Mouse (Mus musculus) urinary bladder, adult 18-20 months (tissue): Measurements from ENCODE around the gene 2610002M06Rik.

Experiments used
- DNase-seq, 2 experiments: peaks; one replicate each; pipeline ENCODE4 v3.0.0; 2022; ENCODE audit warnings: low spot score in 2 of 2, mixed read lengths in 2 of 2

The 2610002M06Rik gene

GRCm38 (mm10) chrX:107816218-107816554, at the start of gene 2610002M06Rik:
2610002M06Rik (minus strand) TSS chrX:107816334.
- peak; percentile 68 to 78 for DNase-seq

DNA sequence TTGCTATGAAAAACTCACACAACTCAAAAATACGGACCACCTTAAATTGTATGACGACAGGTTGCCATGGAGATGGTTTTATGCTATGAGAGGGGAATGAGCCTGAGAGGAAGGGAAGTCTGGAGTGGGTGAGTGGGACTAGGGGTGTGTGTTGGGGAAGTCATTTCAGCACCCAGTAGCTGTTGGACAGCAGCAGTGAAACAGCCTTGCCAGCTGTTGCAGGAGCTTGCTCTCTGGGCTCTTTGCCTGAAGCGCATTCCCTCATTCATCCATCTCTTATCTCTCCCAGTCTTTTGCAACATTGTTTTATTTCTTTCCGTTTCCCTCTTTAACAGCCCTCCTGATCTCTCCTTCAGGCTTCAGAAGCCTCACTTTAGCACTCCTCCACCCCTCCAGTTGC, 42.0 kb upstream of the 2610002M06Rik start:
- no peak for DNase-seq

GRCm38 (mm10) chrX:107816726-107817125, 592 bp upstream of the 2610002M06Rik start:
- no peak for DNase-seq

GRCm38 (mm10) chrX:107815502-107816217, 474 bp downstream of the 2610002M06Rik start:
- peak; percentile 6 for DNase-seq

DNA sequence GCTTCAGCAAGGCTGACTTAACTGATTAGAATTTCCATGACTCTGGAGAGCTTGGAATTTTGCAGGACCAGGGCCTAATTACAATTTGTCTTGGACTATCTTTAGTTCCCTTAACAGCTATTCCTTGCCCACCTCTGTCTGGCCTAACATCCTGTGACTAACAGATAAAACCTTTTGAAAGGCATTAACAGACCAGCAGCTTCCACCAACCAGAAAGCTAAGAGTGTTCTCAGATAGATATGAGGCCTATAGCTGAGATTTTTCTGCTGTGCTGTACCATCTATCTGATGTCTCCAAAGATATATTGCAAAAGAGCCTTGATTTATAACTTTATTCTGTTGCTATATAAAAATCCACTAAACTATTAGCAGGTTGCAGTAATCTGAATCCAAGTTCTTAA, 4.0 kb downstream of the 2610002M06Rik start:
- no peak for DNase-seq

GRCm38 (mm10) chrX:107796919-107797318, 19.2 kb downstream of the 2610002M06Rik start:
- DNase-seq = no peak

DNA sequence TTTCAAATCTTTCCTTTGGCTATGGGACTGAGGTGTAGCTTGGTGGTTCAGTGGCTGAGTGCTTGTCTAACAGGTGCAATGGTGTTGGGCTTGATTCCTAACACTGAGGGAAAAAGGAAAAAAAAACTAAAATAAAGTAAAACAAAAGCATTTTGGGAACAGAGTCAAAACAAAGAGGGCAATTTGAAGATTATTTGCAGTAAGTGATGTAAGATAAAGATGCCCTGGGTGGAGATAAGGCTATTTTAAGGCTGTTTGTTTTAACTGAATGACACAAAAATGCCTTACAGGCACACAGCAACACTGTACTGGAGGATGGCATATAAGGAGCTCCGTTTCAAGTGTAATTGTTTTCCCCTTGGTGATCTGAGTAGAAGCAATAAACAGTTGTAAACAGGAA, 20.3 kb downstream of the 2610002M06Rik start:
- no peak for DNase-seq

- no peak for DNase-seq
Observed at GRCm38 (mm10) chrX:107792290-107792689, 23.8 kb downstream of the 2610002M06Rik start, which contains the start of gene Tent5d. Tent5d (plus strand) TSS chrX:107792590.

GRCm38 (mm10) chrX:107790750-107791493, 25.2 kb downstream of the 2610002M06Rik start:
- no peak for DNase-seq

GRCm38 (mm10) chrX:107790136-107790535, 26.0 kb downstream of the 2610002M06Rik start:
- DNase-seq = no peak

GRCm38 (mm10) chrX:107767896-107768295, 48.2 kb downstream of the 2610002M06Rik start:
- DNase-seq = no peak
